Mouse (Mus musculus): ENCODE data around the gene Rps3a1.

The Rps3a1 gene

DNA sequence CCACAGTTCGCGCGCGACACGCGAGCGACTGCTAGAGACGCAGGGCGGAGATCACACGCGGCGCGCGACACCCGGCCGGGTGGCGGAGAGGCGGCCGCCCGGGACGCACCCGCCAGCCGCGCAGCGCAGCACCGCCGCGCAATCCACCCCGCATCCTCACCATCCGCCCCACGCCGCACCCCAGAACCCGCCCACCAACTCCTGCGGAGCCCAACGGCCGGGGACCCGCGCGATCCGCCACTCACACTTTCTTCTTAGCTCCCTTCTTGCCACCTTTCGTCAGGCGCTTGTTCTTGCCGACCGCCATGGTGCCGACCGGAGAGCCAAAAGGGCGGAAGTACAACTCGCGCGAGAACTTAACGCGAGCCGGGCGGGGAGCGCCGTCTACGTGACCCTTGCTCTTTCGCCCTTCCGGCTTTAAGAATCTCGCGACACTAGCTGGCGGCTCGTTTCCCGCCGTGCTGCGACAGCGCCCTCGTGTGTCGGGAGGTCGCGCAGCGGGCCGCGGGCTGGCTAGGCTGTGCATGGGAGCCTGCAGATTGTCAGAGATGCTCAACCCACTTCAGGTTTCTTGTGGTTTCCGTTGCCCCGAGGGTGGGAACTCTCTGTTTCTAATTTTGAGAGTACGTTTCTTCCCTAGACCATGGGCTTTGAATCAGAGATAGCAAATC is at the start of gene Rps3a1:
TSS of gene Rps3a1 (minus strand) at position 440 of the 671 bp plus-strand sequence.
- peak; percentile 96 to 100 for DNase-seq

GRCm38 (mm10) chr3:86187736-86188389 is 45.4 kb upstream of the Rps3a1 start:
- DNase-seq: no peak

DNA sequence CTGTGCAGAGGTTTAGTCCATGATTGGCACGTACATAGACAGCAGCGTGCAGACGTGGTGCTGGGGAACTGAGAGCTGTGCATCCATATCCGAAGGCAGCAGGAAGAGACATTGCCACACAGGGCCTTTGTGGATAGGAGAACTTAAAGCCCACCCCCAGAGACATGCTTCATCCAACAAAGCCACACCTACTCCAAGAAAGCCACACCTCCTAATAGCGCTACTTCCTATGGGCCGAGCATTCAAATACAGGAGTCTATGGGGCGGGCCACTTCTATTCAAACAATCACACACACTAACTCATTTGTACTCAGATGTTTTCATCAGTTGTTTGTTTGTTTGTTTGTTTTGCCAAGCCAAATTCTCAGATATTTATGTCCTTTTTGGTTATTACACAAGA is 42.0 kb upstream of the Rps3a1 start:
- DNase-seq: no peak

GRCm38 (mm10) chr3:86181107-86181506 is 38.6 kb upstream of the Rps3a1 start:
- DNase-seq: no peak

- no peak for DNase-seq
These were observed 37.2 kb upstream of the Rps3a1 start for GRCm38 (mm10) chr3:86179714-86180113.

DNA sequence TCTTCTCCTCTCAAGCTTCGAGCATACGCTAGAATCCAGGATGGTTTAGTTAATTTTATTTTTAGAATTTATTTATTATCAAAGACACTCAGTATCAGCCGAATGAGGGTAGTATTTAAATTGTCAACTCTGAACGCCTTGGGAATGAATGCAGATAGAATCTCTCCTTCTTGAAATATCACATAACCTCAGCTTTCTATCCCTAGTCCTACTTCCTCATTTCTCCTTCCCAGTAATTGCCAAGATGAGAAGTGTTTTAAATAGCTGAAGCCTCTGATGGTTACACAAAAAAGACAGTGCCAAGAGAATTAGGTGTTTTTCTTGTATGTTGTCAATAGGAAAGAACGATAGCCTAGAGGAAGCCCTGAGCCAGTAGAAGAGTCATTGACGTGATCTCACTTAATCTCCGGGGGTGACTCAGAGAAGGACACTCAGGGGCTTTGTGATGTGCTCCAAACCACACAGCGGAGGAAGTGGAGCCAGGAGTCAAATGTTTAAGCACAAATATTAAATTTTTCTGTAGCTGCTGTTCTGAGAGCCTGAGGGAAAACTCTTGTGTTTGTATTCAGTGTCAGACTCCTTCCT is 26.4 kb upstream of the Rps3a1 start:
- DNase-seq: no peak

DNA sequence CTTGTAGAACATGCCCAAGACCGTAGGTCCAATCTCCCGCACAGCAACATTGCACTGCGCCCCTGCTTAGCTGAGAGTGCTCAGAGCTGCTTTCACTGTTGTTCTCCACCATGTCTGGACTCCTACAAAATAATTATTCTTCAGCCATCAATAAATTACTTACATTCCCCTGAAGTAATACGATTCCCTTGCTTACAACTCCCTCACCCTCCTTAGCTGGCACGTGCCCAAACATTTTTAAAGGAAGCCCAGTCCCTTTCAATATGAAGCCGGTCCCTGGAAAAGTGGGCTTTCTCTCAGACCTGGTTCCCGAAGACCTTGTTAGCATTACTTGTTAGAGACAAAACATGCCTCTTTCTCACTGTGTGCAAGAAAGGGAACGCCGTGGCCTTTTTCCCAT is 7.0 kb upstream of the Rps3a1 start:
- DNase-seq: no peak

GRCm38 (mm10) chr3:86149063-86149462 is 6.6 kb upstream of the Rps3a1 start:
- DNase-seq: no peak

DNA sequence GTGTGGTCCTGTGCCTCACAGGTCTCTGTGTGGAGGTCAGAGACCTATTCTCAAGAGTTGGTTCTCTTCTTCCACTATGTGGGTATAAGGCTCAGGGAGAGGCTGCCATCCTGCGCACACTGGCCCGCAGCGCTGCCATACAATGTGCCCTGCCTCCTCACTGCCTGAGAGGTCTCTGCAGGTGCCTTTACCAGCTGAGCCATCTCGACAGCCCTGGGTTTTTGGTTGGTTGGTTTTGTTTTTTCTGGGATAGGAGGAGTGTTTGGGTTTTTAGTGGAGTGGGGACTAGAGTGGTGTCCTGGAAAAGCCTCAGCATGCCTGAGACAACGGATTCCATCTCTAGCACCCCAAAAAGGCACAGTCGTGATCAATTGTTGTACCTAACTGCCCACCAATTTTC is 841 bp upstream of the Rps3a1 start:
- DNase-seq: no peak

- DNase-seq: no peak
These were observed 424 bp upstream of the Rps3a1 start for GRCm38 (mm10) chr3:86142934-86143317.

GRCm38 (mm10) chr3:86141886-86142262 is 628 bp downstream of the Rps3a1 start:
- no peak for DNase-seq

- DNase-seq: no peak
These were observed 1.1 kb downstream of the Rps3a1 start for GRCm38 (mm10) chr3:86141366-86141765.

- no peak for DNase-seq
These were observed 2.8 kb downstream of the Rps3a1 start for GRCm38 (mm10) chr3:86139660-86140059.

DNA sequence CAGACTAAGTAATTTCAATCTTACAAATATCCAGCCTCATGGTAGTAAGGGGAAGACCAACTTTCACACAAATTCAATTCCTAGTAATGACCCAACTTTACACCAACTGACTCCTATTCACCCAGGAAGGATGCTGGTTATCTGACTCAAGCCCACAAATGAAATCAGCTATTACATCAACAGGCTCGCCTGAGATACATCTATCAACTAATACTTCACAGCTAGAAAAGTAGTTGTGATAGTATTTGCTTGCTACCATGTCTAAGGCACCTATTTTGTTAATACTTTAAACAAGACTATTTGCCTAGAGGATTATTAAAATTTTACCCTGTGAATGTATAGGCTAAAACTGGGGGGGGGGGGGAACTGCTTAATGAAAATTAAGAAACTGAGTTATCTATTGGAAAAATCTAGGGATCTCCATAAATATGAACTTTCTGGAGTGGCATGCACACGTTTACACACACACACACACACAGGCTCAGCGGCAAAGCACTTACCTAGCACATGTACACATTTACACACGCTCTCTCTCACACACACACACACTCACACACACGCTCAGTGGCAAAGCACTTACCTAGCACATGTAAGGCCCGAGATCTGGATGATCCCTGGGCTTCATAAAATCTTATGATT is 5.4 kb downstream of the Rps3a1 start:
- DNase-seq: no peak

DNA sequence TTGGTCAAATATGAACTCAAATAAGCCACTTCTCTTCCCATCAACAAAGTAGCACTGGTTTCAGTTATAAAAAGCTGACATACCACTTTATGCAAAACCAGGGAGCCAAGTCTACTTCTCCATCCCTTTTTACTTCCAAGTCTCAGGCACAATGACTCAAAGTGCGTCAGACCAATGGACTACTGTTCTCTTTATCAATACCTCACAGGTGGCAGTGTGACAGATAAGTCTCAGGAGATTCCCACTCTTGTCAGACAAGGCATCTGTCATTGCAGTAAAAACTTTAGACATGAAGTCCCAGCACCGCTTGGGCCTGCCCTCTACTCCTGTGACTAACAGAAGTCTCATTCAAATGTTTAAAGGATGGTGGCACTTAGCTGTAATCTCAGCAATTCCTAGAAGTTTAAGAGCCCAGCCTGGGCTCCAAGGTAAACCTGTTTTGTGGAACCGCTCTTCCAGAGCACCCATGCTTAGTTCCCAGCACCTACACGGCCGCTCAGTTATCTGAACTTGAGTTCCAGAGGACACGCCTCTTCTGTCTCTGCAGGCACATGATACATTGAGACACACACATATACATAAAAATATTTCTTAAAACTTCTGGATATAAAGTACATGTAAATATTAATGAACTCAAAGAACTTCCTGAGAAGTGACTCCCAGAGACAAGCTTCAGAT is 6.5 kb downstream of the Rps3a1 start:
- no peak for DNase-seq

GRCm38 (mm10) chr3:86134939-86135638 is 7.4 kb downstream of the Rps3a1 start:
- DNase-seq: no peak

GRCm38 (mm10) chr3:86129757-86130156 is 12.7 kb downstream of the Rps3a1 start:
- DNase-seq: peak; percentile 65 to 75

GRCm38 (mm10) chr3:86123251-86123746 is 19.2 kb downstream of the Rps3a1 start:
- no peak for DNase-seq

GRCm38 (mm10) chr3:86122156-86122555 is 20.3 kb downstream of the Rps3a1 start:
- DNase-seq: no peak

- no peak for DNase-seq
These were observed 23.1 kb downstream of the Rps3a1 start for GRCm38 (mm10) chr3:86119237-86119932.

- no peak for DNase-seq
These were observed 25.6 kb downstream of the Rps3a1 start for GRCm38 (mm10) chr3:86116951-86117350.
